ENCODE assay signal across 8 mouse cellular contexts in the genomic region with DNA sequence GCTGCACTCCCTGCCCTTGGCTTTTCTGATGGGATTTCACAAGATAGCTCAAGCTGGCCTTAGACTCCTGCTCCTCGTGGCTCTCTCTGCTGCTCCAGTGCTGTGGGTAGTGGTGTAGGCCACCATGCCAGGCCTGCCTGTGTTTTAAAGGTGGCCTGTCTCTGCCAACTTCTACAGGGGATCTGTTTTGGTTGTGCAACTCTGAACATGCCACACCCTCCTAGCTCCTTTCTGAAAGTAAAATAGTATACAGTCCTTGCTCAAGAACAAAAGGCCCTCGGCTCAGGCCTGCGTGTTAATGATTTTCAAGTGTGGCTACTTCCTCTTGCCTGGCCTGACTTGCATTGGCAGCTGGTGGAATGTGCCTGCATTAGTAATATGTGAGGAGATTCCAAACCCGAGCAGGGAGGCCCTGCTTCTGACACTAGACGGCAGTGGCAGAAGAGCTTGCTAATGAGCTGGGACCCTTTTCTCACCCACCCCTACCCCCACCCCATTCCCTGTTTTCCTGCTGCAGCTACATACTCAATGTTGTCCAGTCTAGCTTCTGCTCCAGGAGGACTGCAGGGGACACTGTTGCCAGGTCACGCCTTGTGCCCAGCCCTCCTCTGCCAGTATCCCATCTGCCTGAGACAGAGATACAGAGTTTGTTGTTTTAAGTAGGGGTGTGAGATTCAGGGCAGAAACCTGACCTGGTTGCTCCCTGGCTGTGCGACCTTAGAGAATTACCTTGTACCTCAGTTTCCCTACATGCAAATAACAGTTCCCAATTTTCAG. TPM values are rescaled to one million over a fixed set of nuclear protein-coding genes. Genes with fewer than 3 reads are reported as not detected.
A peak's percentile ranks its signal among the peaks of the same experiment; 100 is the strongest.
DNase-seq lines count a peak whose midpoint lies in the region; ATAC-seq lines count a peak whose summit lies in the region.

No protein-coding gene starts in this region.

- peaks cover 83% of the 10 kb centered on the region for H3K4me1 ChIP-seq in heart, embryonic 12.5 days (replicated peaks)
- peaks cover 26% of the 10 kb centered on the region for H3K4me1 ChIP-seq in midbrain, embryonic 14.5 days (ENCODE audit: control insufficient read depth, insufficient read depth, low read length)

- no peaks in the 10 kb centered on the region for H3K27me3 ChIP-seq in heart, embryonic 12.5 days (replicated peaks)
- no peaks in the 10 kb centered on the region for H3K27me3 ChIP-seq in midbrain, embryonic 14.5 days (ENCODE audit: control insufficient read depth, insufficient read depth, low read length)

- peak overlapping the region; percentile 60 for H3K27ac ChIP-seq in heart, embryonic 12.5 days (ENCODE audit: poor library complexity, severe bottlenecking)
- 0 out of 2 replicates have a peak overlapping the region, but pooled peaks have one; percentile 26 for H3K27ac ChIP-seq in midbrain, embryonic 14.5 days (replicated peaks; ENCODE audit: low read depth, low read length)

- peak; percentile 46 for DNase-seq in 3134 (ENCODE audit: extremely low read depth, insufficient read length, low spot score)
- peak; percentile 86 for DNase-seq in adipocyte (ENCODE audit: low spot score)
- DNase-seq in kidney, postnatal 25 days: peak; percentile 79 to 92
- no peak for DNase-seq in midbrain, embryonic 14.5 days
- DNase-seq in thymus, postnatal 4 days: no peak
- no peak for DNase-seq in spleen, adult 12 weeks (ENCODE audit: low spot score)

- WGBS in heart, embryonic 12.5 days: 45% methylated on average over 7 of the region's 7 CpGs
- 38% methylated on average over 7 of the region's 7 CpGs for WGBS in midbrain, embryonic 14.5 days

- no peaks in the 10 kb centered on the region for H3K36me3 ChIP-seq in heart, embryonic 12.5 days
- no peaks in the 10 kb centered on the region for H3K36me3 ChIP-seq in midbrain, embryonic 14.5 days (ENCODE audit: control insufficient read depth, insufficient read depth, low read length)

- no peak overlapping the region for H3K4me3 ChIP-seq in heart, embryonic 12.5 days
- no peak overlapping the region for H3K4me3 ChIP-seq in midbrain, embryonic 14.5 days (replicated peaks; ENCODE audit: low read depth, low read length)

- no peak for ATAC-seq in heart, embryonic 12.5 days (ENCODE audit: insufficient number of reproducible peaks, low FRiP score)
- no peak for ATAC-seq in midbrain, embryonic 14.5 days (ENCODE audit: low FRiP score, low TSS enrichment)
- ATAC-seq in megakaryocyte-erythroid progenitor cell, adult 5-6 weeks (replicated peaks; ENCODE audit: low FRiP score, low TSS enrichment, poor library complexity, severe bottlenecking): no peak

- no peak overlapping the region for H3K4me2 ChIP-seq in heart, embryonic 12.5 days
- no peak overlapping the region for H3K4me2 ChIP-seq in midbrain, embryonic 14.5 days (ENCODE audit: low read length)

- no peaks in the 10 kb centered on the region for H3K9me3 ChIP-seq in heart, embryonic 12.5 days (replicated peaks)
- no peaks in the 10 kb centered on the region for H3K9me3 ChIP-seq in midbrain, embryonic 14.5 days (ENCODE audit: control insufficient read depth, low read length)

- H3K9ac ChIP-seq in heart, embryonic 12.5 days: peak overlapping the region; percentile 38; the same call in 1 of the 2 replicates
- H3K9ac ChIP-seq in midbrain, embryonic 14.5 days (replicated peaks; ENCODE audit: low read length): no peak overlapping the region

RNA-seq across cellular contexts. Expression of gene Mrps23, which starts 52.6 kb away (rescaled TPM):
- 79.2 and 81.4 TPM in 2 replicates for polyA plus RNA-seq in heart, embryonic 12.5 days (2016; fragmentation: Nextera tagmentation; extraction: Ambion mirVana)
- polyA plus RNA-seq in midbrain, embryonic 14.5 days (2014; fragmentation: Nextera tagmentation; extraction: Ambion mirVana): 67.9 and 70.0 TPM in 2 replicates
- 78.6 and 78.8 TPM in 2 replicates for total RNA-seq in megakaryocyte-erythroid progenitor cell, adult 5-6 weeks (2014; fragmentation: Nextera tagmentation)
- 58.9 and 154 TPM in 2 replicates for total RNA-seq in megakaryocyte-erythroid progenitor cell, adult 5-6 weeks (2017)

RNA-seq across cellular contexts. Expression of gene Cuedc1, which starts 53.7 kb away (rescaled TPM):
- polyA plus RNA-seq in heart, embryonic 12.5 days (2016; fragmentation: Nextera tagmentation; extraction: Ambion mirVana): 20.7 and 22.9 TPM in 2 replicates
- 29.6 and 31.1 TPM in 2 replicates for polyA plus RNA-seq in midbrain, embryonic 14.5 days (2014; fragmentation: Nextera tagmentation; extraction: Ambion mirVana)
- total RNA-seq in megakaryocyte-erythroid progenitor cell, adult 5-6 weeks (2014; fragmentation: Nextera tagmentation): 1.7 and 2.3 TPM in 2 replicates
- total RNA-seq in megakaryocyte-erythroid progenitor cell, adult 5-6 weeks (2017): 0.19 and 2.8 TPM in 2 replicates

Comparison
In these comparisons a context has a peak if more than half of its experiments do, and no peak if none do; other contexts are left out.
1. DNase-seq: peak in 3134 (single experiment), adipocyte (single experiment) and kidney, postnatal 25 days (2 of 2); none in midbrain, embryonic 14.5 days (single experiment), thymus, postnatal 4 days (single experiment) and spleen, adult 12 weeks (single experiment).